Mouse (Mus musculus): ENCODE data around the gene Sema4g. TPM values are rescaled to one million over a fixed set of nuclear protein-coding genes. Genes with fewer than 3 reads are reported as not detected.
A peak's percentile ranks its signal among the peaks of the same experiment; 100 is the strongest.

The Sema4g gene
- total RNA-seq, 2 experiments from 2014 or later, result 0.56 to 0.72 TPM

DNA sequence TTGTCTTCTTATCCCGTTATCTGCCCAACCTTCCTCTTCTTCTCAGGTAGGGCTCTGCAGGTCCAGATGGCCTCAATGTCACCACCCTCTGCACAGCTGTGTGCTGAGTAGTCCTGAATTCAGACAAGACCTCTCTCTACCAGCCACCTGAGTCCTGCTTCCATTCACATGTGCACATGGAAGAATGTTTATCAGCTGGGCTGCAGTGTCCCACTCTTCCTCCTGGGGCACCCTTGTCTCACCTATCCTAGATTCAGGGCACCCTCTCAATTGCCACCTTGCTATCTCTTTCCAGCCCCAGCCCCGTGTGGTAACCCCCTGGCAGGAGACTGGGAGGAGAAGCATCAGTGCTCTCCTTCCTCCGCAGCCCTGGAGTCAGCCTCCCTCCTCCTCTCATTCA lies 13.4 kb downstream of the Sema4g start:
- no peak for DNase-seq
- intact Hi-C loops (cut with DNase I), result no loop called here

DNA sequence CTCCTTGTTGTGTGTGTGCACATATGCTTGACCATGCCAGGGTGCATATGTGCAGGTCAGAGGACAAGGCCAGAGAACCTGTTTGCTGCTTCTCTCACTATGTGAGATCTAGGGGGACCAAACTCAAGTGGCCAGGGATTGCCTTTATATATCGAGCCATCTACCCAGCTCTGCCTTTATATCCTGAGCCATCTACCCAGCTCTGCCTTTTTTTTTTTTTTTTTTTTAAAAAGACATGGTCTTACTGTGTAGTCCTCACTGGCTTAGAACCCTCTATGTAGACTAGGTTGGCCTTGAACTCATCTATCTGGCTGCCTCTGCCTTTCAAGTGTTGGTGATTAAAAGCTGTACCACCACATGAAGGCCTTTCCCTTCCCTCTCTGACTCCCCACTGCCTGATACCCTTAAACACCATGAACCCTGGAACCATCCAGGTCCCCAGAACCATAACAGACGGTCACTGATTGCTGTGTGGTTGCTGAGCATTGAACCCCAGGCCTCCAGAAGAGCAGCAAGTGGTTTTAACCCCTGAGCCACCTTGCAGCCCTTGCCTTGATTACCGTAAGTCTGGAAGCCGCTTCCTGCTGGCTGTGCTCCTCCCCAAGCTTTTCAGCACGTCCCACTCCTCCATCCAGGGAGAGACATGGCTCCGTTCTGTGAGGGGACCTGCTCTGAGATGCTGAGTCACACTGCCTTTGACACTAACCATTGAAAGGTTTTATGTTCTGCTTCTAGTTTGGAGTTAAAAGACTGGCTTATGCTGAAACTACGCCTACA lies 15.0 kb downstream of the Sema4g start:
- intact Hi-C loops (cut with DNase I), result no loop called here
- no peak for DNase-seq

- DNase-seq, result peak; percentile 33 to 53
- intact Hi-C loops (cut with DNase I), result no loop called here
Measured at GRCm38 (mm10) chr19:45005444-45005843, 16.5 kb downstream of the Sema4g start, which contains the start of gene Twnk. TSS of gene Twnk (plus strand) at chr19:45005663.

DNA sequence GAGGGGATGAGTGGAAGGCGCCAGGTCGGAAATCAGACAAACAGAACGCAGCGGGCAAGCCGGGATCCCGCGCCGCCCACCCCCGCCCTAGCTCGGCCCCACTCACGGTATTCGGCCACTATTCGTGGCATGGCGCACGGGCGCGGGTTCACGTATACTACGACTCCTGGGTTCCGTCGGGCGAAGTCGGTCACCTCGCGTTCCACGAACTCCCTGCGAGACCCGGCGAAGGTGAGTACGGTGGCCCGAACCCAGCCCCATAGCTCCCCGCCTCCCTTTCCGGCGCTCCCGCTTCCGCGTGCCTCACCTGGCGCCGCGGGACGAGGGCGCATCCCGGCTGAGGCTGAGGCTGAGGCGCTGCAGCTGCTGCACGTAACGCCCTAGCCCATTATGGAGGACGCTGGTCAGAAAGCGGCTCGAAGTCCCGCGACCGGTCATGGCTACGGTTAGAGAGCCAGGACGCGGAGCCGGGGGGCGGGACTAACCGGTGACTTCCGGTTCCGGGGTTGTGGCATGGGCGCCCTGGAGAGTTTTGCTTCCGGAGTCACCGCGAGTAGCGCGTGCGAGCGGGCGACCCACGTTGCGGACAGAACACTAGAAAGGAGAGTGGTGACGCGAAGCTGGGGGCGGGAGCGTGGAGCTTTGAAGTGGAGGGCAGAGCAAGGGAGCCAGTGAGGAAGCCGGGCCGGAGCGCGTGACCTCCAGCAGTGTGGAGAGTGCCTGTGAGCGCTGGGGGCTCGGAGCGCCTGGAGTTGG lies 17.2 kb downstream of the Sema4g start, which contains the start of gene Mrpl43:
Mrpl43 (minus strand) TSS at position 486 of the 756 bp plus-strand sequence.
- peak; percentile 95 to 99 for DNase-seq
- intact Hi-C loops (cut with DNase I), result no loop called here

DNA sequence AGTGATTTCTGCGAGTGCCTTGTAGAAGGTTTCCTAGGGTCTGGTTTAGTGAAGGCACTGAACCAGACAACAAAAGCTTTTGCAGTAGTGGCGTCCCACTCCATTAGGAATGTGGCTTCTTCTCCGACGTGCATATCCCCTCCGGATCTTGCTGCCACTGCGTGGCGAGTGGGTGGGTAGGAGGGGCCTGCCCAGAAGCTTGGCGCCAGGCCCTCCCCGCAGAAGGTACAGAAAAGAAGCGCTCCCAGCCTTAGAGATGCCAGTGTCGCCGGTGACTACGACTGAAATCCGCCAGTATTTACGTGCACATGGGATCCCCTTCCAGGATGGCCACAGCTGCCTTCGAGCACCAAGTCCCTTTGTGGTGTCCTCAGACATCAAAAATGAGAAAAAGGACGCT lies 18.1 kb downstream of the Sema4g start:
- intact Hi-C loops (cut with DNase I), result no loop called here
- DNase-seq, result no peak

DNA sequence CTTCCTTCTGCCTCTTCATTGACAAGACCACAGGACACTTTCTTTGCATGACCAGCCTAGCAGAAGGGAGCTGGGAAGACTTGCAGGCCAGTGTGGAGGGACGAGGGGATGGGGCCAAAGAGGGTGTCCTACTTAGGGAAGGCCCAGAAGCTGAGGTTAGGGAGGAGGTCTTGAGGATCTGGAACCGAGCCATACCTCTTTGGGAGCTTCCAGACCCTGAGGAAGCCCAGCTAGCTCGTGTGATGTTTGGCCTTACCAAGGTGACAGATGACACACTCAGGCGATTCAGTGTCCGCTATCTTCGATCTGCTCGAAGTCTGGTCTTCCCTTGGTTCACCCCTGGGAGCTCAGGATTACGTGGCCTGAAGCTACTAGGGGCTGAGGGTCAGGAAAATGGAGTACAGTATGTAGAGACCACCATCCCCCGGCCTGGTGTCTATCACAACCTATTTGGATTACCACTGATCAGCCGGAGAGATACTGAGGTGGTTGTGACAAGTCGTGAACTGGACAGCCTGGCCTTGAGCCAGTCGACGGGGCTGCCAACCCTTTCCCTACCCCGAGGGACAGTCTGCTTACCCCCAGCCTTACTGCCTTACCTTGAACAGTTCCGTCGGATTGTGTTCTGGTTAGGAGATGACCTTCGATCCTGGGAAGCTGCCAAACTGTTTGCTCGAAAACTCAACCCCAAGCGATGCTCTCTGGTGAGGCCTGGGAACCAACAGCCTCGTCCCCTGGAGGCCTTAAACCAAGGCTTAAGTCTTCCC lies 18.7 kb downstream of the Sema4g start:
- intact Hi-C loops (cut with DNase I), result no loop called here
- no peak for DNase-seq

- intact Hi-C loops (cut with DNase I), result no loop called here
- DNase-seq, result no peak
Measured at GRCm38 (mm10) chr19:45010646-45011045, 21.7 kb downstream of the Sema4g start.

GRCm38 (mm10) chr19:45012219-45012618 lies 23.3 kb downstream of the Sema4g start:
- intact Hi-C loops (cut with DNase I), result loop anchor here (1.0 kb wide), 1 partner anchor 19 kb away; no protein-coding TSS in a partner anchor
- DNase-seq, result no peak

GRCm38 (mm10) chr19:45012636-45013035 lies 23.7 kb downstream of the Sema4g start:
- no peak for DNase-seq
- intact Hi-C loops (cut with DNase I), result loop anchor here (1.0 kb wide), 1 partner anchor 19 kb away; no protein-coding TSS in a partner anchor

- intact Hi-C loops (cut with DNase I), result no loop called here
- DNase-seq, result no peak
Measured at GRCm38 (mm10) chr19:45013581-45014225, 24.8 kb downstream of the Sema4g start.

DNA sequence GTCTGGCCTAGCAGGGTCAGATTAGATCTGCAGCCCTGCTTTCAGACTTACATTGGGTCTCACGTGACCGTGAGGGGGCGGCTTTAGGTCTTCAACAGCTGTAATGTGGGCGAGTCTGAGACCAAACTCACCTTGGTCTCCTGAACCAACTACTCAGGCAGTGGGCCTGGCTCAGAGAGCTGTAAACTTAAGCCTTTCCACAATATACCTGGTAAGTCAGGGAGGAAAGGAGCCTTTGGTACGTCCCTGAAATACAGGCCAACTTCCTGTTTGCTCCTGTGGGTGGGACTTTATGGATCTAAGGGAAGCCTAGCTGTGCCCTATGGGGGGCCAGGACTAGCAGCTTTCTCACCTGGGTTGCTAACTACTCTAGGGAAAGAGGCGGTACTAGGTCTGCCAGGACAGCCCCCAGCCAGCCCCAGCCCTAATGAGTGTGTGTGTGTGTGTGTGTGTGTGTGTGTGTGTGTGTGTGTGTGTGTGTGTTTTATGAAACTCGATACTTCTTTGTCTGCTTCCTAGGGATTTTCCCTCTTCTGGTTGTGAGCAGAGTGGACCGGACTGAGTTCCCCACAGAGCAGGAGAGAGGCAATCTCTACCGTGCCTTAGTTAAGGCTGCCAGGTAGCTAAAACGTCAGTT lies 25.6 kb downstream of the Sema4g start, which contains the start of gene Lzts2:
Lzts2 (plus strand) TSS at position 80 of the 637 bp plus-strand sequence.
- intact Hi-C loops (cut with DNase I), result no loop called here
- no peak for DNase-seq

DNA sequence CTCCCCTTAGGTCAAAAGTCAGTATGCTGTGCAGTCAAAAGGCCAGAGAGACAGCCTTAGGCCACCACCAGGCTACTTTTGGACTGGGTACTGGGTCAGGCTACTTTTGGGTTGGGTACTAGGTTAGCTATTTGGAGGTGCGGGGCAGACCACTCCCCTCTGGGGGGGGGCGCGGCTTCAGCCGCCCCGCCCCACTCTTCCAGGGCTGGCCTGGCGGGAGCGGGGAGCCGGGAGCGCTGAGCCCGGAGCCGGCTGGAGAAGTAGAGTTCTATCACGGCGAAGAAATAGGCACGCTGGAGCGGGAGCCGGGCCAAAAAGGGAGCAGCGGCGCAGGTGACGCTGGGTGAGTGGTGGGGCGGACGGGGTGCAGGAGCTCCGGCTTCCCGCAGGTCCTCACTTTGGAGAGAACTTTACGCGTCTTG lies 26.1 kb downstream of the Sema4g start:
- intact Hi-C loops (cut with DNase I), result no loop called here
- peak; percentile 77 to 78 for DNase-seq

DNA sequence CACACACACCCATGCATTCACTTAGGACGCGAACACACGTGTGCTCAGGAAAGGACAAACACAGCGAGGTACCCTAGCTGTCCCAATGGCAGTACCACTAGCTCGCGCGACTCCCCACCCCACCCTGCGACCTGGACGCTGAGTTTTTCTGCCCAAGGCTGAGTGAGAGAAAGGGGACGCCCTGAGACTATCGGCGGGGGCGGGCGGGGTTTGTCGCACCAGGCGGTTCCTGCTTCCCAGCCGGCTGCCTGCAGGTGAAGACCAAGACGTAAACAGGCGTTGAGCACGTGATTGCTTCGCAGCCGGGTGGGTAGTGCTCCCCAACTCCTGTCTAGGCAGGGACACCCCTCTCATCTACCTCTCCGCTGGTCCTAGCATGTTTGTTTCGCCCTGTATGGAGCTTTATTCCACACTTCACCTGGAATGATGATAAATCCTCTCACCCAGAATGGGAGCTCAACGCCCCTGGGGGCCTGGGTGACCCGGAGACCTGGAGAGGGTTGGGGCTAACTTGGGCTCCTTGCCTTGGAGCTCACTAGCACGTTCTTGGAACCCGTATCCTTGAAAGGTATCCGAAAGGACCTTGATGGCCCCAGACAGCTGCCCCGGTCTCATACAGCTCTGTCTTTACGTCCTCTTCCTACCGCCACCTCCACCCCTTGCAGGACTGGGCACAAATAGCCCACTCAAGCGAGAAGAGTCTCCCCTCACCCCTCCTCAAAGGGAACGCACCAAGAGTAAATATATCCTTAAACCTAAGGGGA lies 26.8 kb downstream of the Sema4g start:
- DNase-seq, result peak; percentile 66

GRCm38 (mm10) chr19:45016341-45017215 lies 27.7 kb downstream of the Sema4g start:
- intact Hi-C loops (cut with DNase I), result no loop called here
- peak; percentile 85 to 90 for DNase-seq

More for the DNA sequence above, 26.8 kb downstream of the Sema4g start:
- intact Hi-C loops (cut with DNase I), result no loop called here

DNA sequence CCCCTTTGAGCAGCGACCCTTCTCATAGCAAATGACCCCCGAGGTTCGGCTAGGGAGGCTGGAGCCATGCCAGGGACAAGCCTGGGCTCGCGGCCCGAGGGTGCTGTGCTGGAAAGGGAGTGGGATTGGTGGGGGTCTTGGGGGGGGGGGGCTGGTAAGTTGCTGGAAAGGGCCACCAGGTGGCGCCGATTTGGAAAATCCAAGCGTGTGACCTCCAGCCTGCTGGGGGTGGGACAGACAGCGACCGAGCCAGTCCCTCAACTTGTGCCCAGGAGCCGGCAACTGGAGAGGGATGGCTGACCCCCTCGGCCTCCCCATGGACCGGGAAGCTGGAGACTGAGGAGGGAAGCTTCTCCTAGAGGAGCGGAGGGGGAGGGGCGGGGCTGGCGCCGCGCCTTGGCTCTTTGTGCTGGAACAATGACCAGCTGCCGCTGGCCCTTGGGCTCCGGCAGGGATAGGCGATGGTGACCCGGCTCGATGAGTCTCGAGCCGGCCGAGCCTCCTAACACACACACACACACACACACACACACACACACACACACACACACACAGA lies 28.4 kb downstream of the Sema4g start:
- peak; percentile 89 to 92 for DNase-seq
- intact Hi-C loops (cut with DNase I), result no loop called here

GRCm38 (mm10) chr19:45017909-45018308 lies 29.0 kb downstream of the Sema4g start:
- peak; percentile 95 for DNase-seq
- intact Hi-C loops (cut with DNase I), result no loop called here

DNA sequence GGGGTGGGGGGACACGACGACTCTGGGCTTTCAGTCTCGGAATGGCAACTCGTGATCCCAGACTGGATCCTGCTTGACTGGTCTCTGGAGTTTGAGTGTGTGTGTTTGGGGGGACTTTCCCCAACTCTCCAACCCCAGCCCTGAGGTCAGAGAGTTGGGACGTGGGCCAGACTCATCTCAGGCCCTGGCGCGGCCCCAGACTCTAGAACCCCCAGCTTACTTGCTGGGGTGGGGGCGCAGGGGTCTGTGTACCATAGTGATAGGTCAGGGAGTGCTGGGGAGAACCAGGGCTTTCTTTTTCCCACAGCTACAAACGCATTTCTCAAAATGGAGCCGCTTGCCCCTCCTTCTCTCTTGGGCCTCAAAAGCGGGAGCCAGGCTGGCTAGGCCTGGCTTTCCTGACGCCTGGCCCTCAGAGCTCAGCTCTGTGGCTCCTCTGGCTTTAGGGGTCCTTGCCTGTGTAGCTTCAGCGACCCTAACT lies 29.5 kb downstream of the Sema4g start:
- intact Hi-C loops (cut with DNase I), result no loop called here
- peak; percentile 40 to 53 for DNase-seq
